Comparison of ENCODE assay signal across 28 mouse cellular contexts in genomic region chr8:48202632-48203031, GRCm38 (mm10).
"Had no signal": no experiment of that assay in that cellular context is flagged by ENCODE, and none has a peak within 500 bp of the region (broad histone marks: within the 10 kb centered on the region; RNA-seq: fewer than 3 reads in every experiment).

No protein-coding gene starts in this region.

- H3K9ac ChIP-seq: heart, embryonic 12.5 days; hindbrain, embryonic 12.5 days; hindbrain, embryonic 14.5 days; kidney, embryonic 15.5 days; limb, embryonic 12.5 days; liver, embryonic 13.5 days; liver, embryonic 15.5 days had no signal

- H3K4me3 ChIP-seq: gastrocnemius, adult 2 months; heart, embryonic 10.5 days; heart, embryonic 12.5 days; hindbrain, embryonic 10.5 days; hindbrain, embryonic 12.5 days; kidney, embryonic 15.5 days; limb, embryonic 10.5 days; limb, embryonic 12.5 days; liver, embryonic 13.5 days; liver, embryonic 15.5 days had no signal

- H3K9me3 ChIP-seq: heart, embryonic 10.5 days; heart, embryonic 12.5 days; kidney, embryonic 15.5 days; limb, embryonic 10.5 days; limb, embryonic 12.5 days; liver, embryonic 15.5 days had no signal

- DNase-seq: gastrocnemius, adult 2 months; gastrocnemius, postnatal 10 days; gastrocnemius, postnatal 25 days; heart, adult 18-20 months; heart, postnatal 10 days; heart, postnatal 4 days; kidney, adult 11 months; kidney, adult 2 months; kidney, adult 9 months; kidney, postnatal 14 days; kidney, postnatal 36 days; layer of hippocampus, adult 9-11 months; layer of hippocampus, postnatal 36 days; liver; liver, embryonic 13.5 days had no signal

- ATAC-seq: hindbrain, postnatal 0 days; intestine, embryonic 16.5 days had no signal

- H3K27me3 ChIP-seq: heart, embryonic 12.5 days; hindbrain, embryonic 12.5 days; kidney, embryonic 15.5 days; liver, embryonic 13.5 days; liver, embryonic 15.5 days had no signal

- H3K4me1 ChIP-seq: heart, embryonic 10.5 days; heart, embryonic 12.5 days; kidney, embryonic 15.5 days; liver, embryonic 13.5 days; liver, embryonic 15.5 days had no signal

- H3K36me3 ChIP-seq: heart, embryonic 10.5 days; heart, embryonic 12.5 days; hindbrain, embryonic 10.5 days; hindbrain, embryonic 12.5 days; kidney, embryonic 15.5 days; limb, embryonic 10.5 days; limb, embryonic 12.5 days; liver, embryonic 13.5 days; liver, embryonic 15.5 days had no signal

- H3K4me2 ChIP-seq: heart, embryonic 12.5 days; hindbrain, embryonic 12.5 days; hindbrain, embryonic 14.5 days; kidney, embryonic 15.5 days; limb, embryonic 12.5 days; liver, embryonic 11.5 days; liver, embryonic 13.5 days; liver, embryonic 15.5 days had no signal

- H3K27ac ChIP-seq: gastrocnemius, adult 2 months; heart, embryonic 10.5 days; hindbrain, embryonic 12.5 days; hindbrain, embryonic 14.5 days; hindbrain, postnatal 0 days; kidney, embryonic 15.5 days; kidney, postnatal 0 days; limb, embryonic 10.5 days; limb, embryonic 12.5 days; liver, embryonic 13.5 days; liver, embryonic 15.5 days had no signal
